Mouse (Mus musculus): ENCODE measurements around the gene Prtg.

The Prtg gene

DNA sequence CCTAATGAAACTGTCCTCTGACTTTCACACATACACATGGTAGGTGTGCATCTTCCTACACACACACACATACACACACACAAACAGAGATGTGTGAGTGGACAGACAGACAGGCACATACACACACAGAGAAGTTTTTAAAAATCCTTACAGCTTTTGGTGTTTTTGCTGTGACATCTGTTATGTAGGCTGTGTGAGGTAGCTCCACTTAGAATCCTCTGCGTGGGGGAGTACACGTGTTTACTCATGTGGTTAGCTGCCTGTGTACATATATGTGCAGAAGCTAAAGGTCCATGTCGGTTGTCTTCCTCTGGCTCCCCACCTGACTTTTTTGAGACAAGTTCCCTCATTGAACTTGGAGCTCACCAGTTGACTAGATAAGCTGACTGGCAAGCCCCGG lies 56.3 kb downstream of the Prtg start:
- DNase-seq: no peak

- DNase-seq: no peak
Observed at GRCm38 (mm10) chr9:72863773-72864172, 57.1 kb downstream of the Prtg start.

DNA sequence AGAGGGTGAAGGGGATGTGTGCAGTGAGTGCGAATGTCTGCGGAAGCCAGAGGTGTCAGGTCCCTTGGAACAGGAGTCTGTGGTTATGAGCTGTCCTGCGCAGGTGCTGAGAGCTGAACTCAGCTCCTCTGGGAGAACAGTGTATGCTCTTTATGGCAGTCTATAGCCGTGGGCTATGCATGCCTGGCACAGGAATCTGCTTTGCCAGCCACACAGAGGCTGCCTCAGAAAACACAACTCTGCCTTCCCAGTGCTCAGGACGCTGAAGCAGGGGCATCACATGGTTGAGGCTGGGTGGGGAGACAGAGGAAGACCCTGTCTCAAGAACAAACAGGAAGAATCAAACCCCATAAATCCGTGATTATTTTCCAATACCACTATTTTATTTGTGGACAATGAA lies 60.8 kb downstream of the Prtg start:
- DNase-seq: no peak

DNA sequence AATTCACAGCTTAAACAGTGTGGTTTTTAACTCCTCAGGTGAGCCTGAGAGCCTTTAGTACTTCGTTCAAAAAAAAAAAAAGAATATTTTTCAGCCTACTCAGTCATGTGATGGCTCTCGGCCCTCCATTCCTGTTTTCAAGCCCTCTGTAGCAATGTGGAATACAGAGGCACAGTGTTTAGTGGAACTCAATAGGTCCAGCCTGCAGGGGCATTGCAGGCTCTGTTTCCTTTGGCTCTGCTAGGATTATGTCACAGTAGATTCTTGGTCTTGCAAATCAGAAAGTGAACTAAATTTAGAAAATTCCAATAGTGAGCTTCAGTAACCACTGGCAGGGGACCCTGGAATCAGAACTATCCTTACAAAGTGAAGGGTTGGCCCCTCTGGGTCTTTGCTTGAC lies 62.1 kb downstream of the Prtg start:
- no peak for DNase-seq

- DNase-seq: no peak
Observed at GRCm38 (mm10) chr9:72871506-72872297, 65.0 kb downstream of the Prtg start.

- no peak for DNase-seq
Observed at GRCm38 (mm10) chr9:72872298-72873130, 65.8 kb downstream of the Prtg start.

DNA sequence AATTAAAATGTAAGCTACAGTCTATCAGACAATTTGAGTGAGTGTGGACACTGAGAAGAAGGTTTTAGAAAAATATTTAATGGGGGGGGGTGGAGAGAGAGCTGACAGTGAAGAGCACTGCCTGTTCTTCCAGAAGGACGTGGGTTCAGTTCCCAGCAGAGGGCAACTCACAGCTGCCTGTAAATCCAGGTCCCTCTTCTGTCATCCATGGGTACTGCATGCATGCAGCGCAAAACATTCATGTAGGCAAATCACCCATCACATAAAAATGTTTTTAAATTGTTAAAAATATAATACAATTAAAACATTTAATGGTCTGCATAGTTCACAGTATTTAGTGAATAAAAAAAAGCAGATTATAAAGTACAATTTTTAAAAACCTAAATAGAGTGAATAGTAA lies 69.2 kb downstream of the Prtg start:
- no peak for DNase-seq

- DNase-seq: no peak
Observed at GRCm38 (mm10) chr9:72877905-72878304, 71.2 kb downstream of the Prtg start.

DNA sequence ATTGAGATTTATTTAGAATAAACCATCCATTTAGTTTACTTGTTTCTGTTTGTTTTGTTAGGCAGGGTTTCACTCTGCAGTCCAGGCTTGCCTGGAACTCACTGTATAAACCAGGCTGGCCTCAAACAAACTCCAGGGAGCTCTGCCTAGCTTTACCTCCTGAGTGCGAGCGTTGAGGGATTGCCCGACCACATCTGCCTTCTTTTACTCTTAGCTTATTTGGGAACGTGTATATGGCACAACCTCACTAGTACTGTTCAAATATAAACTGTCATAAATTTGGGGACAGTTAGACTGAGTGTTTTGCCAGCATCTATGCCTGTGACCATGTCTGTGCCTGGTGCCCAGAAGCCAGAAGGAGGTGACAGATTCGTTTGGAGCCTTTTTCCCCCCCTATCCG lies 72.0 kb downstream of the Prtg start:
- no peak for DNase-seq

GRCm38 (mm10) chr9:72879601-72880000 lies 72.9 kb downstream of the Prtg start:
- no peak for DNase-seq

DNA sequence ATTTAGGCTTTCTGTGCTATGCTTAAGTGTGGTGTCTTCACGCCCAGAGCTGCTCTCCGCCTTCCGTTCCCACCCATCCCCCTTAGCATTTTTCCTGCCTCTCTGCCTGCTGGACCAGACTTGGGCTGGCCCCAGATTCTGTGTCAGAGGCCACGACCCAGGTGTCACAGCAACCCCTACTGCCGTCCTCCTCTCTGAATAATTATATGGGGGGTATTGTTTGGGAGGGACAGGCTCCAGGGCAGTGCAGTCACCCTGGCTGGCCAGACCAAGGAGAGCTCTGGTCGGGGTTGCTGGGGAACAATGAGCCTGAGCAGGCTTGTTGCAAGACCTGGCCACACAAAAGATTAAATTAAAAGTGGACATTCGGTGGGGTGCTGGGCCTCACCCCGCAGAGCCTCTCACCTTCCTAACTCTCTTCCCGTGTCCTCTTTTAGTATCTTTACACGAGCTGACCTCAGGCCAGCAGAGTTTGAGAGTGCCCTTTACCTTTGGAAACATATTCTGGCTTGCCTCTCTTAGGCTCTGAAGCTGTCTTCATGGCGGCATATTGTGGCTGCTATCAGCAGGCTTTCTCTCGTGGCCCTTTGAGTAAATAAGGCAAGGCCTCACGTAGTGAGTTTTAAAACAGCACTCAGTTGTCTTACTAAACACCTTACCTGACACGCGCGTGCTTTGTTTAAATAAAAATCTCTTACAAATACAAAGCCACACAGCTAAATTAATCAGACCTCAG lies 73.7 kb downstream of the Prtg start:
- peak in 1 of 2 experiments; percentile 17 for DNase-seq

GRCm38 (mm10) chr9:72881026-72881768 lies 74.5 kb downstream of the Prtg start:
- DNase-seq: peak; percentile 30 to 56

GRCm38 (mm10) chr9:72883940-72884339 lies 77.3 kb downstream of the Prtg start:
- DNase-seq: peak; percentile 11 to 35

- DNase-seq: no peak
Observed at GRCm38 (mm10) chr9:72889777-72890176, 83.1 kb downstream of the Prtg start.

- no peak for DNase-seq
Observed at GRCm38 (mm10) chr9:72890499-72891085, 83.9 kb downstream of the Prtg start.

DNA sequence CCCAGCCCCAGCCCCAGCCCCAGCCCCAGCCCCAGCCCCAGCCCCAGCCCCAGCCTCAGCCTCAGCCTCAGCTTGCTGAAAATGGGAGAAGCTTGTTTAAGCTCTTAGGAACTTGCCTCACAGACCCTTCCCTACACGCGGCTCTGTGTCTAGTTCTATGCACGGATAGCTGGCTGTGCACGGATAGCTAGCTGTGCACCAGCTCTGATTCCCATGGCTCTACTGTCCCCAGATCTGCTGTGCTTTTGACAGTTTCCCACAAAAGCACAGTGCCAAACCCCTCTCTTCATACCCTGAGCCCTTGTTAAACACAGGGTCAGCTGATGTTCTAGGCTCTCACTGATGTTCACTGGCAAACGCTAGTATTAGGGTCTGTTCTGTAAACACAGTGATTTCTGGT lies 86.1 kb downstream of the Prtg start:
- DNase-seq: no peak

GRCm38 (mm10) chr9:72894796-72895352 lies 88.2 kb downstream of the Prtg start:
- DNase-seq: no peak

- DNase-seq: peak in 1 of 2 experiments; percentile 9
Observed at GRCm38 (mm10) chr9:72902057-72902456, 95.4 kb downstream of the Prtg start.

- no peak for DNase-seq
Observed at GRCm38 (mm10) chr9:72902611-72903010, 95.9 kb downstream of the Prtg start.

- DNase-seq: no peak
Observed at GRCm38 (mm10) chr9:72906693-72907103, 100.0 kb downstream of the Prtg start.

DNA sequence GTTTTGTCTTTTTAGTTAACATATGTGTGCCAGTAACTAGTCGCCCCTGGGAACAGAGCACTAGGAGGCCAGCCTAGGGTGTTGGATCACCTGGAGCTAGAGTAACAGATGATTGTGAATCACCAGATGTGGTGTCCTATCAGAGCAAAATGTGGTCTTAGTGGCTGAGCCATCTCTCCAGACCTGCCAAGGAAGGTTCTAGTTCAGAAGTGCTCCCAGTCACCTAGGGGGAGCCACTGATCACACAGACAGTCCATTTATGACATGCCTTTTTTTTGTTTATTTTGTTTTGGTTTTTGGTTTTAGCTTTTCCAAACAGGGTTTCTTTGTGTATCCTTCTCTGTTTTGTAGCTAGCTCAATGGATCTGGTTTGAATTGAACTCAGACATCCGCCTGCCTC lies 104.7 kb downstream of the Prtg start:
- DNase-seq: no peak

- DNase-seq: no peak
Observed at GRCm38 (mm10) chr9:72913551-72913950, 106.9 kb downstream of the Prtg start.

Measured in lung, adult 18-20 months (tissue).